Mouse (Mus musculus): ENCODE measurements around the gene Rgs17. TPM values are rescaled to one million over a fixed set of nuclear protein-coding genes. Genes with fewer than 3 reads are reported as not detected.

Gene Rgs17
- 0.01 and 0.02 TPM in 2 replicates for polyA plus RNA-seq (2012; rRNA removed)

DNA sequence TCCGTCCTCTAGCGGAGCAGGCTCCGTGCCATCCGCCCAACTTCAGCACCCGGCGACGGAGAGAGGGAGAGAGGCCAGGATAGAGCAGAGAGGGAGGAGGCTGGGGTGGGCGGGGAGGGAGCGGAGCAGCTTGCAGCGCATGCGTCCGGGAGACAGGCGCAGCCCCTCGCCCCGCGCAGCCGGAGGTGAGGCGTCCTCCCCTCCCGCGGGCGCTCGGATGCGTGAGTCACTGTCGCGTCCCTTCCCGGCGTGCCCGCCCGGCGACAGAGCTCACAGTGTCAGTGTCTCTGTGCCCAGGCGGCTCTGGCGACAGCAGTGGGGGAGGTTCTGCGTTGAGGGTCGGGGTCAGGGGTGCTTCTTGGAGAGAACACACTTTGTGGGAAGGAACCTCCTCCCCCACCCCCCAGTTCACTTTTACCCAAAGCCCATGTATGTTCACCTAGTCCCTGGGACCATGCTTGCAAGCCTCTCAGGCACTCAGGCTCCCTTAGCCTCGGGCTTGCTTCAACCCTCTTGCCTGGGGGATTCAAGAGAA is at the start of gene Rgs17:
Gene Rgs17 (minus strand): TSS at position 107 of the 535 bp plus-strand sequence.

DNA sequence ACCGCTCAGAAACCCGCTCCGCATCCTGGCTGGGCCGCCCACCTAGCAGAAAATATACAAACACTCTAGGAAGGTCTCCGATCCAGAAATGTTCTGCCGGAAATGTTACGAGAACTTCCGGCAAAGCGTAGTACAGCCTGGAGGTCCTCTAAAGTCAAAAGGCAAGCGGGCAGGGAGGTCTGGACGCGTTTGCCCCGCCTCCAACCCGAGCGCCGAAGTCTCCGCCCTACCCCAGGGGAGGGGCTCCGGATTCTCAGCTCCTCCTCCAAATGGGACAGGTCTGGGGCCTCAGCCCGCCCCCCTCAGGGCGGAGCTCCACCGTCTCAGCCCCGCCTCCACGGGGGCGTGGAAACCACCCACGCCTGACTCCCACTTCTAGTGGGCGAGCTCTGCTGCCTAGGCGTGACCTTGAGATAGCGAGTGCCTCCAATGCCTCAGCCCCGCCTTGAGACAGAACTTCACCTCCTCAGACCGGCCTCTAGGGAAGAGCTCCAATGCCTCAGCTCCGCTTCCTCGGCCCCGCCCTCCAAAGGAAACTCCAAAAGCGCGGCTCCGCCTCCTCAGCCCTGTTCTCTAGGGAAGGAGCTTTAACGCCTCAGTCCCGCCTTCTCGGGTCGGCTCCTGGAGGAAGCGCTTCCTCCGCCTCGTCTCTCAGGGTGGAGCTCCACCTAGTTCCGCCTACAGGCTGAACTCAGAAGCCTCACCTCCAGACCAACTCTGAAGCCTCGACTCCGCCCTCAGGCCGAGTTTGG is 98.3 kb downstream of the Rgs17 start, which contains the start of gene Mtrf1l:
Gene Mtrf1l (minus strand): TSS at position 171 of the 752 bp plus-strand sequence.

DNA sequence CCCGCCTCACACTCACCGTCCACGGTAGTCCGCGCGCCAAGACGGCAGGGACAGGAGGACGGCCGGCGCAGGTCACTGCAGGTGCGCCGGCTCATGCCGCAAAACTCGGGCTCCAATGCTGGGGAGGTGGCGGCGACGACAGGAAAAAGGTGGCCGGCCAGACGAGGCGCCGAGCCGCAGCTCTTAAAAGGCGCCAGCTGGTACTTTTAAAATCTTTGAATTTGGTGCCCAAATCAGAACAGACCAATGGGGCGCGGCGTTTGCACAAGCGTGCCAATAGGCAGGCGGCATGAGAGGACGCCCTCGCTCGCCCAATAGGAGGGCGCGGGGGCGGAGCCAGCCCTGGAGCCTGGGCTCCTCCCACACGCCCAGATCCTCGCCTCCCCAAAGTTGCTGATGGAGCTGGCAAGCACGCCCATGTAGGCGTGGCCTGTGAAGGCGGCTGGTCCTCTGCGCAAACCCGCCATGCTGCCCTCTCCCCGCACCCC is 116.9 kb downstream of the Rgs17 start, which contains the start of gene Fbxo5:
Gene Fbxo5 (minus strand): TSS at position 358 of the 488 bp plus-strand sequence.

Other genes with a start within 250 kb of the Rgs17 start
- gene Fbxo5, start 116.8 kb downstream of the Rgs17 start, polyA plus RNA-seq (2012; rRNA removed): 43.5 and 47.5 TPM in 2 replicates
- gene Mtrf1l, start 98.5 kb downstream of the Rgs17 start, polyA plus RNA-seq (2012; rRNA removed): 2.8 and 3.7 TPM in 2 replicates

Measured in liver, embryonic 14 days (tissue).